8 mouse cellular contexts compared by ENCODE assay signal in the genomic region with DNA sequence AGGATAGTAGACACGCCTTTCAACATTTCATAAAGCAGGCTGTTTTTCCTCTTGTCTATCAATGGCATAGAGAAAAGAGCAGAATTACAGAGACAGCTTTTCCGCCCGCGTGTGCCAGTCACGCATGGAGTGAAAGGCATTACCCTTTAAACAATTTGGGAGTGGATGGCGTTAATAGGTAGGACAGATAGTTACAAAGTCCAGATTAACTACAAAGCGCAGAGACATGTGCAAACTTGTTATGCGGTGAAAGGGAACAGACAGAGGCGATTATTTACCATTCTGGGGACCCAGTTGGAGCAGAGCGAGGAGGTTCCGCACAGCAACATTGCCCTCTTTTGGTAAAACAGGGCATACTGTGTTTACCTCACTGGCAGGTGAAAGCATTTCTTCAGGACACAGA.
DNase-seq lines count a peak whose midpoint lies in the region; ATAC-seq lines count a peak whose summit lies in the region.

No protein-coding gene starts in this region.

- peak overlapping the region; percentile 59; the same call in 1 of the 2 replicates for H3K9ac ChIP-seq in heart, embryonic 16.5 days (ENCODE audit: low read length)
- H3K9ac ChIP-seq in liver, embryonic 11.5 days (ENCODE audit: low read depth, low read length): no peak overlapping the region
- no peak overlapping the region for H3K9ac ChIP-seq in neural tube, embryonic 12.5 days

- H3K9me3 ChIP-seq in heart, embryonic 16.5 days (replicated peaks; ENCODE audit: control insufficient read depth, low read length): no peaks in the 10 kb centered on the region
- H3K9me3 ChIP-seq in liver, embryonic 11.5 days (ENCODE audit: control insufficient read depth, low read length): no peaks in the 10 kb centered on the region
- H3K9me3 ChIP-seq in neural tube, embryonic 12.5 days: no peaks in the 10 kb centered on the region

- no peaks in the 10 kb centered on the region for H3K27me3 ChIP-seq in heart, embryonic 16.5 days (ENCODE audit: control insufficient read depth, insufficient read depth, low read length)
- H3K27me3 ChIP-seq in liver, embryonic 11.5 days (replicated peaks; ENCODE audit: control insufficient read depth, insufficient read depth, low read length): no peaks in the 10 kb centered on the region
- no peaks in the 10 kb centered on the region for H3K27me3 ChIP-seq in neural tube, embryonic 12.5 days (replicated peaks)

- H3K4me2 ChIP-seq in heart, embryonic 16.5 days (ENCODE audit: low read depth, low read length): peak overlapping the region; percentile 70
- H3K4me2 ChIP-seq in liver, embryonic 11.5 days: peak overlapping the region; percentile 16
- H3K4me2 ChIP-seq in neural tube, embryonic 12.5 days (replicated peaks): peak overlapping the region; percentile 61

- H3K36me3 ChIP-seq in heart, embryonic 16.5 days (ENCODE audit: control insufficient read depth, insufficient read depth): no peaks in the 10 kb centered on the region
- H3K36me3 ChIP-seq in liver, embryonic 11.5 days (ENCODE audit: control insufficient read depth, insufficient read depth, low read length): no peaks in the 10 kb centered on the region
- H3K36me3 ChIP-seq in neural tube, embryonic 12.5 days: no peaks in the 10 kb centered on the region

- H3K4me3 ChIP-seq in heart, embryonic 16.5 days (ENCODE audit: low read length): peak overlapping the region; percentile 50
- H3K4me3 ChIP-seq in liver, embryonic 11.5 days (ENCODE audit: low read depth, low read length): no peak overlapping the region
- H3K4me3 ChIP-seq in neural tube, embryonic 12.5 days: peak overlapping the region; percentile 29

- peak; percentile 6 for DNase-seq in testis, postnatal 14 days (ENCODE audit: low spot score)
- no peak for DNase-seq in testis, postnatal 10 days (ENCODE audit: low spot score)
- DNase-seq in embryo, embryonic 11 days: peak; percentile 81
- DNase-seq in kidney, postnatal 25 days: peak; percentile 20 to 34
- no peak for DNase-seq in liver, embryonic 11.5 days (ENCODE audit: low spot score)

- ATAC-seq in heart, embryonic 16.5 days (replicated peaks; ENCODE audit: extremely low read depth, insufficient read depth, low FRiP score): no peak
- no peak for ATAC-seq in liver, embryonic 11.5 days (replicated peaks; ENCODE audit: low FRiP score)
- ATAC-seq in neural tube, embryonic 12.5 days (ENCODE audit: low FRiP score, low read depth): peak; percentile 83
- no peak; the same call in 1 of the 2 replicates for ATAC-seq in monocyte, adult 5-6 weeks (replicated peaks; ENCODE audit: insufficient number of reproducible peaks, low FRiP score, low TSS enrichment, poor library complexity, severe bottlenecking)

- no peak overlapping the region for H3K27ac ChIP-seq in heart, embryonic 16.5 days (ENCODE audit: low read length)
- no peak overlapping the region for H3K27ac ChIP-seq in liver, embryonic 11.5 days (ENCODE audit: low read depth, low read length)
- no peak overlapping the region for H3K27ac ChIP-seq in neural tube, embryonic 12.5 days

- peaks cover 11% of the 10 kb centered on the region for H3K4me1 ChIP-seq in heart, embryonic 16.5 days (ENCODE audit: control insufficient read depth, insufficient read depth, low read length)
- no peaks in the 10 kb centered on the region for H3K4me1 ChIP-seq in liver, embryonic 11.5 days (replicated peaks; ENCODE audit: control insufficient read depth, insufficient read depth, low read length)
- H3K4me1 ChIP-seq in neural tube, embryonic 12.5 days: no peaks in the 10 kb centered on the region; the same call in 1 of the 2 replicates

- 7% methylated on average over 11 of the region's 11 CpGs for WGBS in heart, embryonic 16.5 days
- 21% methylated on average over 11 of the region's 11 CpGs for WGBS in liver, embryonic 11.5 days
- WGBS in neural tube, embryonic 12.5 days: 4% methylated on average over 11 of the region's 11 CpGs

Comparison
In these comparisons a context has a peak if more than half of its experiments do, and no peak if none do; other contexts are left out.
1. DNase-seq: peak in testis, postnatal 14 days (single experiment), embryo, embryonic 11 days (single experiment) and kidney, postnatal 25 days (2 of 2); none in testis, postnatal 10 days (single experiment) and liver, embryonic 11.5 days (single experiment).
2. H3K4me2 ChIP-seq: peak in every context shown above with its lines; median percentile 70 in heart, embryonic 16.5 days; 61 in neural tube, embryonic 12.5 days; 16 in liver, embryonic 11.5 days.